Mouse (Mus musculus): ENCODE data around the gene Cep85l.

- TF ChIP-seq CTCF (IDR thresholded peaks at IDR 0.05; ENCODE audit: insufficient read depth, low read length) (no peak), POLR2A (IDR thresholded peaks at IDR 0.05; ENCODE audit: borderline replicate concordance, extremely low read depth, low read depth, low read length) (no peak)
Measured at GRCm38 (mm10) chr10:53364311-53364710, 15.4 kb downstream of the Cep85l start.

Data from lung, adult 2 months (tissue).